Mouse (Mus musculus): ENCODE results near the gene Rnf10. TPM values are rescaled to one million over a fixed set of nuclear protein-coding genes. Genes with fewer than 3 reads are reported as not detected.

The Rnf10 gene
- polyA plus RNA-seq, 1 experiment, result 178 TPM

DNA sequence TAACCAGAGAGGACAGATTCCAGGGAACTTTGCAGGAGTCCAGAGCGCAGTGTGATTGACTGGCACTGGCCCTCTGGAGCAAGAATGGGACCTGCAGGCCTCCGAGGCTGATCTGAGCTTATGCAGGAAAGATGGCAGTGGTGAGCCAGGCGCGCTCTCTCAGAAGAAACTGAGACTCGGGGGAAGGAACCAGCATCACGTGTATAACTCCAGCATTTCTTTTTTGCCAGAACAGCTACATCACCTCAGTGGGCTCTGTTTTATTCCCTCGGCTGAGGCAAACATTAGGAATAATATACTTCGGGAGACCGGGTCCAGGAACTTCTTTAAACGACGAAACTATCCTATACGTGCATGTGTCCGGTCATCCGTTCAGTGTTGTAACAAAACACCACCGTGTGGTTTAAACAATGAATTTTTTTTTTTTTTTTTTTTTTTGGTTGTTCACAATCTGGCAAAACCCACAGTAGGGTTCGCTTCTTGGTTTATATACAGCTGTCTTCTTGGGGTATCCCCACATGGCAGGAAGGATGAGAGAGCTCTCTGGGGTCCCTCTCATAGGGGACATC lies 41.1 kb downstream of the Rnf10 start:
- H3K4me1 ChIP-seq (replicated peaks; ENCODE audit: control insufficient read depth, insufficient read depth, low read length), result peaks cover 6% of the 10 kb centered on the region; the same call in 1 of the 2 replicates
- no peak overlapping the region for H3K4me3 ChIP-seq (ENCODE audit: control insufficient read depth, insufficient read depth, low read length)
- TF ChIP-seq CTCF (IDR thresholded peaks at IDR 0.05; ENCODE audit: borderline replicate concordance, control insufficient read depth, extremely low read depth, insufficient read depth, low read length, poor library complexity), result no peak
- TF ChIP-seq POLR2A (IDR thresholded peaks at IDR 0.05; ENCODE audit: control insufficient read depth, extremely low read depth, insufficient read depth, low read length, poor library complexity), result no peak
- no peak overlapping the region for H3K27ac ChIP-seq (ENCODE audit: control insufficient read depth, insufficient read depth, low read length)
- no peak for DNase-seq
- H3K27me3 ChIP-seq (ENCODE audit: control insufficient read depth, insufficient read depth, low read length), result no peaks in the 10 kb centered on the region; the same call in 1 of the 2 replicates
- H3K36me3 ChIP-seq (ENCODE audit: control insufficient read depth, insufficient read depth, low read length), result no peaks in the 10 kb centered on the region
- 23% methylated on average over 16 of the region's 16 CpGs for WGBS

- Histone ChIP-seq H3K4me3 (ENCODE audit: control insufficient read depth, insufficient read depth, low read length) (no peak overlapping the region), H3K27me3 (ENCODE audit: control insufficient read depth, insufficient read depth, low read length) (no peaks in the 10 kb centered on the region; the same call in 1 of the 2 replicates), H3K27ac (ENCODE audit: control insufficient read depth, insufficient read depth, low read length) (no peak overlapping the region), H3K4me1 (replicated peaks; ENCODE audit: control insufficient read depth, insufficient read depth, low read length) (peaks cover 6% of the 10 kb centered on the region; the same call in 1 of the 2 replicates), H3K36me3 (ENCODE audit: control insufficient read depth, insufficient read depth, low read length) (no peaks in the 10 kb centered on the region)
- TF ChIP-seq POLR2A (IDR thresholded peaks at IDR 0.05; ENCODE audit: control insufficient read depth, extremely low read depth, insufficient read depth, low read length, poor library complexity) (no peak), CTCF (IDR thresholded peaks at IDR 0.05; ENCODE audit: borderline replicate concordance, control insufficient read depth, extremely low read depth, insufficient read depth, low read length, poor library complexity) (no peak)
- 80% methylated on average over 15 of the region's 15 CpGs for WGBS
- DNase-seq, result no peak
Observed at GRCm38 (mm10) chr5:115230830-115231551, 41.7 kb downstream of the Rnf10 start.

- no peak overlapping the region for H3K27ac ChIP-seq (ENCODE audit: control insufficient read depth, insufficient read depth, low read length)
- 76% methylated on average over 3 of the region's 3 CpGs for WGBS
- no peak for TF ChIP-seq CTCF (IDR thresholded peaks at IDR 0.05; ENCODE audit: borderline replicate concordance, control insufficient read depth, extremely low read depth, insufficient read depth, low read length, poor library complexity)
- TF ChIP-seq POLR2A (IDR thresholded peaks at IDR 0.05; ENCODE audit: control insufficient read depth, extremely low read depth, insufficient read depth, low read length, poor library complexity), result no peak
- H3K4me3 ChIP-seq (ENCODE audit: control insufficient read depth, insufficient read depth, low read length), result no peak overlapping the region
- no peaks in the 10 kb centered on the region for H3K36me3 ChIP-seq (ENCODE audit: control insufficient read depth, insufficient read depth, low read length)
- no peaks in the 10 kb centered on the region; the same call in 1 of the 2 replicates for H3K27me3 ChIP-seq (ENCODE audit: control insufficient read depth, insufficient read depth, low read length)
- DNase-seq, result no peak
- H3K4me1 ChIP-seq (replicated peaks; ENCODE audit: control insufficient read depth, insufficient read depth, low read length), result no peaks in the 10 kb centered on the region
Observed at GRCm38 (mm10) chr5:115222485-115222884, 50.2 kb downstream of the Rnf10 start.

- H3K36me3 ChIP-seq (ENCODE audit: control insufficient read depth, insufficient read depth, low read length), result no peaks in the 10 kb centered on the region
- no peaks in the 10 kb centered on the region for H3K4me1 ChIP-seq (replicated peaks; ENCODE audit: control insufficient read depth, insufficient read depth, low read length)
- H3K4me3 ChIP-seq (ENCODE audit: control insufficient read depth, insufficient read depth, low read length), result no peak overlapping the region
- H3K27me3 ChIP-seq (ENCODE audit: control insufficient read depth, insufficient read depth, low read length), result no peaks in the 10 kb centered on the region; the same call in 1 of the 2 replicates
- DNase-seq, result no peak
- 50% methylated on average over 13 of the region's 13 CpGs for WGBS
- H3K27ac ChIP-seq (ENCODE audit: control insufficient read depth, insufficient read depth, low read length), result no peak overlapping the region
- TF ChIP-seq POLR2A (IDR thresholded peaks at IDR 0.05; ENCODE audit: control insufficient read depth, extremely low read depth, insufficient read depth, low read length, poor library complexity), result no peak
- no peak for TF ChIP-seq CTCF (IDR thresholded peaks at IDR 0.05; ENCODE audit: borderline replicate concordance, control insufficient read depth, extremely low read depth, insufficient read depth, low read length, poor library complexity)
Observed at GRCm38 (mm10) chr5:115220931-115221640, 51.6 kb downstream of the Rnf10 start.

DNA sequence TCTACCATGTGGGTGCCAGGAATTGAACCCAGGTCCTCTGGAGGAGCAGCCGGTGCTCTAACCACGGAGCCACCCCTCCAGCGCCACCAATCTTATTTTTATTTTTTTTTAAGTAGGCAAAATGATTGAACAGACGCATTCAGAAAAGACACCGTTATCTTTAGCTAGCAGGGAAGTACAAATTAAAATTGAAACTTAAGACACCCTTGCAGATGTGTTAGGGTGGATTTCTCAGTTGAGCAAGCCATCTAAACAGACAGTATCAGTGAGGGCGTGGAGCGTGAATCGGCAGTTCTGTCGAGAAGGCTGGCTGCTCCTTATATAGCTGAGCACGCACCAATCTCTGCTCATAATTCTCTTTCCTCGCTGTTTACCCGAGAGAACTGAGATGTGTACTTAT lies 54.7 kb downstream of the Rnf10 start:
- H3K27me3 ChIP-seq (ENCODE audit: control insufficient read depth, insufficient read depth, low read length), result peaks cover 2% of the 10 kb centered on the region; the same call in 1 of the 2 replicates
- whole genome bisulfite sequencing, result 89% methylated on average over 12 of the region's 12 CpGs
- no peak for TF ChIP-seq CTCF (IDR thresholded peaks at IDR 0.05; ENCODE audit: borderline replicate concordance, control insufficient read depth, extremely low read depth, insufficient read depth, low read length, poor library complexity)
- TF ChIP-seq POLR2A (IDR thresholded peaks at IDR 0.05; ENCODE audit: control insufficient read depth, extremely low read depth, insufficient read depth, low read length, poor library complexity), result no peak

More for the DNA sequence above, 54.7 kb downstream of the Rnf10 start:
- Histone ChIP-seq H3K27ac (ENCODE audit: control insufficient read depth, insufficient read depth, low read length) (no peak overlapping the region), H3K36me3 (ENCODE audit: control insufficient read depth, insufficient read depth, low read length) (no peaks in the 10 kb centered on the region), H3K4me3 (ENCODE audit: control insufficient read depth, insufficient read depth, low read length) (no peak overlapping the region), H3K4me1 (replicated peaks; ENCODE audit: control insufficient read depth, insufficient read depth, low read length) (no peaks in the 10 kb centered on the region)
- DNase-seq, result no peak
